Mouse (Mus musculus) heart, adult 11 months (tissue): ENCODE measurements around the gene Tmbim4.

ENCODE experiments used
- DNase-seq: peaks from one replicate; pipeline ENCODE4 v3.0.0; 2022

Tmbim4 gene

GRCm38 (mm10) chr10:120246994-120247750 is 45.8 kb downstream of the Tmbim4 start:
- DNase-seq = peak; percentile 90

- DNase-seq = no peak
Measured at GRCm38 (mm10) chr10:120250911-120251683, 49.7 kb downstream of the Tmbim4 start.

GRCm38 (mm10) chr10:120251791-120252190 is 50.4 kb downstream of the Tmbim4 start:
- DNase-seq = no peak

- DNase-seq = no peak
Measured at GRCm38 (mm10) chr10:120252800-120253199, 51.4 kb downstream of the Tmbim4 start.

- DNase-seq = peak; percentile 75
Measured at GRCm38 (mm10) chr10:120257231-120257630, 55.8 kb downstream of the Tmbim4 start.

GRCm38 (mm10) chr10:120267790-120268189 is 66.4 kb downstream of the Tmbim4 start:
- peak; percentile 36 for DNase-seq

GRCm38 (mm10) chr10:120269946-120270345 is 68.6 kb downstream of the Tmbim4 start:
- DNase-seq = peak; percentile 63

- DNase-seq = peak; percentile 74
Measured at GRCm38 (mm10) chr10:120270777-120271176, 69.4 kb downstream of the Tmbim4 start.

- DNase-seq = no peak
Measured at GRCm38 (mm10) chr10:120271318-120271717, 69.9 kb downstream of the Tmbim4 start.

- DNase-seq = no peak
Measured at GRCm38 (mm10) chr10:120271879-120272269, 70.5 kb downstream of the Tmbim4 start.

- DNase-seq = peak; percentile 80
Measured at GRCm38 (mm10) chr10:120272270-120272883, 71.0 kb downstream of the Tmbim4 start.

- DNase-seq = peak; percentile 1
Measured at GRCm38 (mm10) chr10:120273335-120273734, 71.9 kb downstream of the Tmbim4 start.
